Mouse (Mus musculus): Measurements from ENCODE around the gene Tmprss2. TPM values are rescaled to one million over a fixed set of nuclear protein-coding genes. Genes with fewer than 3 reads are reported as not detected.

The Tmprss2 gene
- polyA plus RNA-seq (2015; fragmentation: Nextera tagmentation; extraction: Ambion mirVana) = 59.1 and 62.1 TPM in 2 replicates

- Histone ChIP-seq H3K4me3 (ENCODE audit: low read depth, low read length) (peak within 1 kb of the TSS; percentile 55), H3K36me3 (ENCODE audit: control insufficient read depth, insufficient read depth, low read length) (no peaks in the 10 kb centered on the region), H3K9ac (ENCODE audit: low read length) (peak within 1 kb of the TSS; percentile 70), H3K4me2 (replicated peaks; ENCODE audit: low read depth) (peak within 1 kb of the TSS; percentile 71), H3K27me3 (ENCODE audit: control insufficient read depth, insufficient read depth, low read length) (no peaks in the 10 kb centered on the region; the same call in 1 of the 2 replicates), H3K27ac (replicated peaks) (peak within 1 kb of the TSS; percentile 82), H3K9me3 (ENCODE audit: control insufficient read depth, low read length) (no peaks in the 10 kb centered on the region), H3K4me1 (replicated peaks; ENCODE audit: control insufficient read depth, insufficient read depth) (no peaks in the 10 kb centered on the region)
- ATAC-seq (ENCODE audit: low FRiP score, low TSS enrichment) (peak; percentile 93), DNase-seq (ENCODE audit: low spot score) (peak; percentile 94)
- TF ChIP-seq CTCF (IDR thresholded peaks at IDR 0.05; ENCODE audit: low read depth) = no peak
- no peak for TF ChIP-seq EP300 (optimal IDR thresholded peaks at IDR 0.05)
- WGBS = 2% methylated on average over 30 of the region's 30 CpGs
These were observed at the start of gene Tmprss2 for GRCm38 (mm10) chr16:97610939-97611338. Gene Tmprss2, minus strand, starts transcription at chr16:97611195.

GRCm38 (mm10) chr16:97659225-97659658 lies 48.2 kb upstream of the Tmprss2 start:
- H3K4me3 ChIP-seq (ENCODE audit: low read depth, low read length) = no peak overlapping the region
- H3K27ac ChIP-seq (replicated peaks) = peak overlapping the region; percentile 73
- 33% methylated on average over 1 of the region's 1 CpGs for WGBS
- no peaks in the 10 kb centered on the region for H3K27me3 ChIP-seq (ENCODE audit: control insufficient read depth, insufficient read depth, low read length)
- no peaks in the 10 kb centered on the region for H3K4me1 ChIP-seq (replicated peaks; ENCODE audit: control insufficient read depth, insufficient read depth)
- H3K9ac ChIP-seq (ENCODE audit: low read length) = no peak overlapping the region
- no peaks in the 10 kb centered on the region for H3K36me3 ChIP-seq (ENCODE audit: control insufficient read depth, insufficient read depth, low read length)
- ATAC-seq (ENCODE audit: low FRiP score, low TSS enrichment) = peak; percentile 95
- H3K9me3 ChIP-seq (ENCODE audit: control insufficient read depth, low read length) = no peaks in the 10 kb centered on the region
- no peak for TF ChIP-seq CTCF (IDR thresholded peaks at IDR 0.05; ENCODE audit: low read depth)
- no peak for TF ChIP-seq EP300 (optimal IDR thresholded peaks at IDR 0.05)
- DNase-seq (ENCODE audit: low spot score) = peak; percentile 85
- no peak overlapping the region for H3K4me2 ChIP-seq (replicated peaks; ENCODE audit: low read depth)

GRCm38 (mm10) chr16:97658481-97658880 lies 47.5 kb upstream of the Tmprss2 start:
- WGBS = 30% methylated on average over 6 of the region's 6 CpGs
- H3K4me3 ChIP-seq (ENCODE audit: low read depth, low read length) = no peak overlapping the region
- no peak for TF ChIP-seq EP300 (optimal IDR thresholded peaks at IDR 0.05)
- TF ChIP-seq CTCF (IDR thresholded peaks at IDR 0.05; ENCODE audit: low read depth) = no peak
- H3K9ac ChIP-seq (ENCODE audit: low read length) = no peak overlapping the region
- H3K4me2 ChIP-seq (replicated peaks; ENCODE audit: low read depth) = no peak overlapping the region
- no peaks in the 10 kb centered on the region for H3K9me3 ChIP-seq (ENCODE audit: control insufficient read depth, low read length)
- H3K27me3 ChIP-seq (ENCODE audit: control insufficient read depth, insufficient read depth, low read length) = no peaks in the 10 kb centered on the region
- peak overlapping the region; percentile 72 for H3K27ac ChIP-seq (replicated peaks)
- DNase-seq (ENCODE audit: low spot score) (no peak), ATAC-seq (ENCODE audit: low FRiP score, low TSS enrichment) (no peak)
- no peaks in the 10 kb centered on the region for H3K36me3 ChIP-seq (ENCODE audit: control insufficient read depth, insufficient read depth, low read length)
- H3K4me1 ChIP-seq (replicated peaks; ENCODE audit: control insufficient read depth, insufficient read depth) = no peaks in the 10 kb centered on the region

- no peak overlapping the region for H3K4me2 ChIP-seq (replicated peaks; ENCODE audit: low read depth)
- H3K27ac ChIP-seq (replicated peaks) = no peak overlapping the region
- H3K27me3 ChIP-seq (ENCODE audit: control insufficient read depth, insufficient read depth, low read length) = no peaks in the 10 kb centered on the region
These were observed 44.8 kb upstream of the Tmprss2 start for GRCm38 (mm10) chr16:97655800-97656199.

GRCm38 (mm10) chr16:97649522-97650188 lies 38.7 kb upstream of the Tmprss2 start:
- Histone ChIP-seq H3K9ac (ENCODE audit: low read length) (no peak overlapping the region), H3K36me3 (ENCODE audit: control insufficient read depth, insufficient read depth, low read length) (no peaks in the 10 kb centered on the region), H3K4me3 (ENCODE audit: low read depth, low read length) (no peak overlapping the region), H3K27me3 (ENCODE audit: control insufficient read depth, insufficient read depth, low read length) (no peaks in the 10 kb centered on the region), H3K27ac (replicated peaks) (no peak overlapping the region), H3K4me1 (replicated peaks; ENCODE audit: control insufficient read depth, insufficient read depth) (no peaks in the 10 kb centered on the region), H3K9me3 (ENCODE audit: control insufficient read depth, low read length) (no peaks in the 10 kb centered on the region), H3K4me2 (replicated peaks; ENCODE audit: low read depth) (no peak overlapping the region)
- 34% methylated on average over 9 of the region's 9 CpGs for WGBS
- no peak for DNase-seq (ENCODE audit: low spot score)
- no peak for TF ChIP-seq CTCF (IDR thresholded peaks at IDR 0.05; ENCODE audit: low read depth)
- TF ChIP-seq EP300 (optimal IDR thresholded peaks at IDR 0.05) = no peak
- no peak for ATAC-seq (ENCODE audit: low FRiP score, low TSS enrichment)

More at GRCm38 (mm10) chr16:97655800-97656199, 44.8 kb upstream of the Tmprss2 start:
- no peak overlapping the region for H3K4me3 ChIP-seq (ENCODE audit: low read depth, low read length)
- WGBS = 56% methylated on average over 2 of the region's 2 CpGs
- TF ChIP-seq EP300 (optimal IDR thresholded peaks at IDR 0.05) (no peak), CTCF (IDR thresholded peaks at IDR 0.05; ENCODE audit: low read depth) (no peak)
- no peaks in the 10 kb centered on the region for H3K9me3 ChIP-seq (ENCODE audit: control insufficient read depth, low read length)
- DNase-seq (ENCODE audit: low spot score) (no peak), ATAC-seq (ENCODE audit: low FRiP score, low TSS enrichment) (no peak)
- no peaks in the 10 kb centered on the region for H3K36me3 ChIP-seq (ENCODE audit: control insufficient read depth, insufficient read depth, low read length)
- H3K9ac ChIP-seq (ENCODE audit: low read length) = no peak overlapping the region
- no peaks in the 10 kb centered on the region for H3K4me1 ChIP-seq (replicated peaks; ENCODE audit: control insufficient read depth, insufficient read depth)

- no peak for DNase-seq (ENCODE audit: low spot score)
- H3K4me3 ChIP-seq (ENCODE audit: low read depth, low read length) = no peak overlapping the region
- H3K27me3 ChIP-seq (ENCODE audit: control insufficient read depth, insufficient read depth, low read length) = no peaks in the 10 kb centered on the region
- ATAC-seq (ENCODE audit: low FRiP score, low TSS enrichment) = peak; percentile 63
- H3K9ac ChIP-seq (ENCODE audit: low read length) = no peak overlapping the region
- no peak overlapping the region for H3K4me2 ChIP-seq (replicated peaks; ENCODE audit: low read depth)
- H3K27ac ChIP-seq (replicated peaks) = peak overlapping the region; percentile 31; the same call in 1 of the 2 replicates
- TF ChIP-seq CTCF (IDR thresholded peaks at IDR 0.05; ENCODE audit: low read depth) = no peak
- TF ChIP-seq EP300 (optimal IDR thresholded peaks at IDR 0.05) = no peak
- no peaks in the 10 kb centered on the region for H3K36me3 ChIP-seq (ENCODE audit: control insufficient read depth, insufficient read depth, low read length)
- H3K9me3 ChIP-seq (ENCODE audit: control insufficient read depth, low read length) = no peaks in the 10 kb centered on the region
- no peaks in the 10 kb centered on the region for H3K4me1 ChIP-seq (replicated peaks; ENCODE audit: control insufficient read depth, insufficient read depth)
These were observed 33.7 kb upstream of the Tmprss2 start for GRCm38 (mm10) chr16:97644681-97645080.

Measured in stomach, postnatal 0 days (tissue).